Comparison of ENCODE assay signal across 8 mouse cellular contexts in the genomic region with DNA sequence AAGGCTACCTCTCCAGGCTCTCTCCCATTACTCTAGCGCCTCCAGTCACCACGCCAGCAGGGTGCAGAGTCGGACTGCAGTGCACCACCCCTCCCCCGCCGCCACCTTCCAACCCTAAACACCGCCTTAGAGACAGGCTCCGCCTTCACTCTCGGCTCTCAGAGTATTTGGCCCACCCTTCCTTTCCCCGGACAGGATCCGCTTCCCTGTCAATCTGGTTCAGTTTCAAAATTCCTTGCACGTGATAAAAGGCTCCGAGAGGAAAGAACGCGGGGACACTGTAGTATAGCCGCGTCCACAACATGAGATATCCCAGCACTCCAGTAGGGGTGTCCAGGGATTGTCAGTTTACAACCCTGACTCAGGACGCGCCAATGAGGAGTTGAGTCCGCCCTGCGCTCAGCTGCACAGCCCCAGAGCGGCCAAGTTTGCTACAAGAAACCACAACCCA. TPM values are rescaled to one million over a fixed set of nuclear protein-coding genes. Genes with fewer than 3 reads are reported as not detected.
DNase-seq lines count a peak whose midpoint lies in the region; ATAC-seq and TF ChIP-seq lines count a peak whose summit lies in the region.

No protein-coding gene starts in this region.

- H3K4me3 ChIP-seq in brown adipose tissue, adult 24 weeks (ENCODE audit: insufficient read depth, low read depth, low read length) = peak overlapping the region; percentile 85
- H3K4me3 ChIP-seq in forebrain, embryonic 13.5 days = peak overlapping the region; percentile 58
- peak overlapping the region; percentile 73 to 79 for H3K4me3 ChIP-seq in heart, embryonic 14.5 days (ENCODE audit: control insufficient read depth in 1 of 2, insufficient read depth in 1 of 2, low read depth in 1 of 2, low read length in 2 of 2)
- H3K4me3 ChIP-seq in limb, embryonic 15.5 days = peak overlapping the region; percentile 59
- peak overlapping the region; percentile 54 for H3K4me3 ChIP-seq in midbrain, embryonic 15.5 days
- H3K4me3 ChIP-seq in testis, adult 2 months (ENCODE audit: control insufficient read depth, low read depth, low read length) = peak overlapping the region; percentile 39

- H3K4me1 ChIP-seq in brown adipose tissue, adult 24 weeks (ENCODE audit: control insufficient read depth, insufficient read depth, insufficient read length, low read length) = peaks cover 6% of the 10 kb centered on the region
- peaks cover 43% of the 10 kb centered on the region for H3K4me1 ChIP-seq in forebrain, embryonic 13.5 days
- peaks cover 9 to 21% of the 10 kb centered on the region in 2 experiments for H3K4me1 ChIP-seq in heart, embryonic 14.5 days (ENCODE audit: control insufficient read depth in 2 of 2, insufficient read depth in 2 of 2, low read length in 2 of 2)
- peaks cover 20% of the 10 kb centered on the region for H3K4me1 ChIP-seq in limb, embryonic 15.5 days
- H3K4me1 ChIP-seq in midbrain, embryonic 15.5 days = peaks cover 40% of the 10 kb centered on the region
- no peaks in the 10 kb centered on the region; the same call in 1 of the 2 replicates for H3K4me1 ChIP-seq in testis, adult 2 months (ENCODE audit: control insufficient read depth, insufficient read depth, low read length)

- peak; percentile 65 for ATAC-seq in forebrain, embryonic 13.5 days
- peak; percentile 83 for ATAC-seq in heart, embryonic 14.5 days (ENCODE audit: insufficient number of reproducible peaks, insufficient read depth, low FRiP score, low read depth)
- ATAC-seq in limb, embryonic 15.5 days (ENCODE audit: insufficient number of reproducible peaks, low FRiP score, low TSS enrichment, low read depth) = peak; percentile 73
- peak; percentile 73 for ATAC-seq in midbrain, embryonic 15.5 days (replicated peaks)

- H3K4me2 ChIP-seq in forebrain, embryonic 13.5 days = peak overlapping the region; percentile 96
- H3K4me2 ChIP-seq in heart, embryonic 14.5 days (ENCODE audit: low read length) = peak overlapping the region; percentile 96
- H3K4me2 ChIP-seq in limb, embryonic 15.5 days = peak overlapping the region; percentile 80
- peak overlapping the region; percentile 99 for H3K4me2 ChIP-seq in midbrain, embryonic 15.5 days

- TF ChIP-seq POLR2A in testis, adult 2 months (IDR thresholded peaks at IDR 0.05; ENCODE audit: control insufficient read depth, low read depth, low read length) = no peak

- TF ChIP-seq CTCF in testis, adult 2 months (IDR thresholded peaks at IDR 0.05; ENCODE audit: control insufficient read depth, insufficient read depth, insufficient replicate concordance, low read depth, low read length) = peak; percentile 15; the same call in 1 of the 2 replicates

- no peaks in the 10 kb centered on the region for H3K36me3 ChIP-seq in forebrain, embryonic 13.5 days (ENCODE audit: poor library complexity, severe bottlenecking)
- H3K36me3 ChIP-seq in heart, embryonic 14.5 days (ENCODE audit: control insufficient read depth, insufficient read depth, low read length) = peaks cover 16% of the 10 kb centered on the region
- 0 out of 2 replicates have a peak, but pooled peaks cover 12% of the 10 kb centered on the region for H3K36me3 ChIP-seq in limb, embryonic 15.5 days
- no peaks in the 10 kb centered on the region for H3K36me3 ChIP-seq in midbrain, embryonic 15.5 days (replicated peaks)
- no peaks in the 10 kb centered on the region for H3K36me3 ChIP-seq in testis, adult 2 months (ENCODE audit: control insufficient read depth, insufficient read depth, low read length)

- peak overlapping the region; percentile 22; the same call in 1 of the 2 replicates for H3K9ac ChIP-seq in forebrain, embryonic 13.5 days
- H3K9ac ChIP-seq in heart, embryonic 14.5 days (ENCODE audit: low read length) = peak overlapping the region; percentile 89
- peak overlapping the region; percentile 53; the same call in 1 of the 2 replicates for H3K9ac ChIP-seq in limb, embryonic 15.5 days
- H3K9ac ChIP-seq in midbrain, embryonic 15.5 days = 0 out of 2 replicates have a peak overlapping the region, but pooled peaks have one; percentile 4

- peak overlapping the region; percentile 93 for H3K27ac ChIP-seq in brown adipose tissue, adult 24 weeks (replicated peaks; ENCODE audit: low read depth, low read length)
- no peak overlapping the region for H3K27ac ChIP-seq in forebrain, embryonic 13.5 days
- peak overlapping the region; percentile 78 to 96 for H3K27ac ChIP-seq in heart, embryonic 14.5 days (replicated peaks in 1 of 2; ENCODE audit: control insufficient read depth in 1 of 2, insufficient read depth in 1 of 2, low read depth in 2 of 2, low read length in 2 of 2)
- peak overlapping the region; percentile 88 for H3K27ac ChIP-seq in limb, embryonic 15.5 days
- H3K27ac ChIP-seq in midbrain, embryonic 15.5 days = no peak overlapping the region
- peak overlapping the region; percentile 26 for H3K27ac ChIP-seq in testis, adult 2 months (ENCODE audit: control insufficient read depth, insufficient read depth, low read depth, low read length)

- peak; percentile 94 for DNase-seq in 3T3-L1 (ENCODE audit: low read depth, low spot score)
- DNase-seq in kidney, postnatal 10 days = peak; percentile 96

- H3K27me3 ChIP-seq in forebrain, embryonic 13.5 days = peaks cover 56% of the 10 kb centered on the region
- H3K27me3 ChIP-seq in heart, embryonic 14.5 days (ENCODE audit: control insufficient read depth, insufficient read depth, low read length) = no peaks in the 10 kb centered on the region
- peaks cover 14% of the 10 kb centered on the region for H3K27me3 ChIP-seq in limb, embryonic 15.5 days
- H3K27me3 ChIP-seq in midbrain, embryonic 15.5 days (replicated peaks) = peaks cover 59% of the 10 kb centered on the region
- no peaks in the 10 kb centered on the region for H3K27me3 ChIP-seq in testis, adult 2 months (ENCODE audit: control insufficient read depth, insufficient read depth, low read length)

- under 1% methylated on average over 21 of the region's 21 CpGs for WGBS in forebrain, embryonic 13.5 days
- 0% methylated on average over 21 of the region's 21 CpGs for WGBS in heart, embryonic 14.5 days
- under 1% methylated on average over 21 of the region's 21 CpGs for WGBS in limb, embryonic 15.5 days
- under 1% methylated on average over 21 of the region's 21 CpGs for WGBS in midbrain, embryonic 15.5 days

- H3K9me3 ChIP-seq in forebrain, embryonic 13.5 days (replicated peaks) = no peaks in the 10 kb centered on the region
- H3K9me3 ChIP-seq in heart, embryonic 14.5 days (ENCODE audit: control insufficient read depth, low read length) = no peaks in the 10 kb centered on the region
- H3K9me3 ChIP-seq in limb, embryonic 15.5 days = no peaks in the 10 kb centered on the region
- H3K9me3 ChIP-seq in midbrain, embryonic 15.5 days = no peaks in the 10 kb centered on the region

RNA-seq across cellular contexts. Expression of a gene that starts 2.0 kb away (rescaled TPM):
- 4.0 and 6.2 TPM in 2 replicates for polyA plus RNA-seq in brown adipose tissue, adult 24 weeks (2012; ENCODE audit: insufficient read depth, insufficient read length, missing spikeins)
- polyA plus RNA-seq in forebrain, embryonic 13.5 days (2015; fragmentation: Nextera tagmentation; extraction: Ambion mirVana) = 0.89 and 1.4 TPM in 2 replicates
- 6.2 and 6.7 TPM in 2 replicates for polyA plus RNA-seq in heart, embryonic 14.5 days (2014; fragmentation: Nextera tagmentation; extraction: Ambion mirVana)
- 4.9 and 6.9 TPM in 2 replicates for polyA plus RNA-seq in limb, embryonic 15.5 days (2015; fragmentation: Nextera tagmentation; extraction: Ambion mirVana)
- 1.3 and 1.6 TPM in 2 replicates for polyA plus RNA-seq in midbrain, embryonic 15.5 days (2015; fragmentation: Nextera tagmentation; extraction: Ambion mirVana)
- 1.3 TPM in 2 replicates for polyA plus RNA-seq in testis, adult 2 months (2012; rRNA removed)

Comparison
In these comparisons a context has a peak if more than half of its experiments do, and no peak if none do; other contexts are left out.
1. H3K27ac ChIP-seq: peak in brown adipose tissue, adult 24 weeks (single experiment), heart, embryonic 14.5 days (2 of 2), limb, embryonic 15.5 days (single experiment) and testis, adult 2 months (single experiment); none in forebrain, embryonic 13.5 days (single experiment) and midbrain, embryonic 15.5 days (single experiment).
2. H3K9ac ChIP-seq: peak in every context shown above with its lines; median percentile 89 in heart, embryonic 14.5 days; 53 in limb, embryonic 15.5 days; 22 in forebrain, embryonic 13.5 days; 4 in midbrain, embryonic 15.5 days.
3. Peak in every context shown above with its lines, with median percentiles within 50 percentile points of each other: H3K4me3 ChIP-seq, ATAC-seq and H3K4me2 ChIP-seq.